Mouse (Mus musculus): ENCODE measurements at regions not wholly inside any gene's neighbourhood (a gene's known extent, or its start where the extent isn't known, plus 50 kb on each side); places are given as distances from the start of the nearest gene placed in this dataset.

DNA sequence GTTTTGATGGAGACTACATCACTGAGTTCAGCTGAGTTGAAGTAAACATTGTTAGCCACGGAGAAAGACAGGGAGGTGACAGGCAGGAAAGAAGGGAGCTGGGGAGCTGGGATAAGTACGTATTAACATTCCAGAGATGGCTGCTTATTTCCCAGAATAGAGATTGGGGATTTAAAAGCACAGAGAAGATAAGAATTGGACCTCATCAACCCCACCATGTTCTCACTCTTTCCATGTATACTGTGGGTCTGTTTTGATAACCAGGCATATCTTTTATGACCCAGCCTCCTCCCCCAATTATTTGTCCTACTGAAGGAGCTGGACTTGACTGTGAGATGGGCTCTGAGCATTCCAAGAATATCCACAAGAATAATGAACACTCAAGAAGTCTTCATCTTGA lies 61.4 kb upstream of the Cd28 start:
- no peaks in the 10 kb centered on the region for H3K27me3 ChIP-seq (ENCODE audit: control insufficient read depth, insufficient read depth, low read depth, low read length)
- H3K9ac ChIP-seq (ENCODE audit: low read depth, low read length), result no peak overlapping the region
- H3K9me3 ChIP-seq (replicated peaks; ENCODE audit: control insufficient read depth, low read length), result no peaks in the 10 kb centered on the region

DNA sequence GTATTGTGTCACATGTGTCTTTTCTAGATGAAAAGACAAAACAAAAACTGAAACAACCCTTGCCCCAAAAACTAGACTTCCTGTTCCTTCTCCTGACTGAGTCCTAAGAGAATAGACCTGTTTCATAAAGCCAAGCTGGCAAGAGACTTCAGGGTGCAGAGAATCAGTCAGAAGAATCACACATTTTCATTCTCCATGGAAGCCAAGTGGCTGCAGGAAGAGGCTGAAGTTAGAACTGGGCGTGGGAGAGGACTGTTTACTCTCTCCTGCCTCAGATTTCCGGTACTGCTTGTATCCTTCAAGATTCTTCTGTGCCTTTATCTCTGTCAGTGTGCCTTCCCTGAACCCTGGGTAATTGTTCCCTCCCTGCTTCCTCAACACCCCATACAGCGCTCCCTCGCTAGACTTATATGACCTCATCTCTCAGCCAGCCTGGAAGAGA lies 64.0 kb upstream of the Cd28 start:
- Histone ChIP-seq H3K9me3 (replicated peaks; ENCODE audit: control insufficient read depth, low read length) (no peaks in the 10 kb centered on the region), H3K4me1 (ENCODE audit: control insufficient read depth, low read depth, low read length) (peaks cover 3% of the 10 kb centered on the region), H3K27me3 (ENCODE audit: control insufficient read depth, insufficient read depth, low read depth, low read length) (no peaks in the 10 kb centered on the region), H3K27ac (ENCODE audit: low read length) (0 out of 2 replicates have a peak overlapping the region, but pooled peaks have one; percentile 17), H3K4me2 (ENCODE audit: low read depth, low read length) (no peak overlapping the region), H3K4me3 (ENCODE audit: low read depth, low read length) (no peak overlapping the region), H3K36me3 (ENCODE audit: control insufficient read depth, insufficient read depth) (no peaks in the 10 kb centered on the region), H3K9ac (ENCODE audit: low read depth, low read length) (no peak overlapping the region)
- ATAC-seq (ENCODE audit: low read depth), result peak; percentile 47; the same call in 1 of the 2 replicates
- 32% methylated on average over 4 of the region's 4 CpGs for WGBS (ENCODE audit: insufficient replicate concordance)

More for the DNA sequence above, 61.4 kb upstream of the Cd28 start:
- Histone ChIP-seq H3K4me3 (ENCODE audit: low read depth, low read length) (no peak overlapping the region), H3K36me3 (ENCODE audit: control insufficient read depth, insufficient read depth) (no peaks in the 10 kb centered on the region), H3K4me1 (ENCODE audit: control insufficient read depth, low read depth, low read length) (peaks cover 13% of the 10 kb centered on the region), H3K27ac (ENCODE audit: low read length) (no peak overlapping the region), H3K4me2 (ENCODE audit: low read depth, low read length) (no peak overlapping the region)
- WGBS (ENCODE audit: insufficient replicate concordance), result 37% methylated on average over 2 of the region's 2 CpGs
- no peak for ATAC-seq (ENCODE audit: low read depth)

DNA sequence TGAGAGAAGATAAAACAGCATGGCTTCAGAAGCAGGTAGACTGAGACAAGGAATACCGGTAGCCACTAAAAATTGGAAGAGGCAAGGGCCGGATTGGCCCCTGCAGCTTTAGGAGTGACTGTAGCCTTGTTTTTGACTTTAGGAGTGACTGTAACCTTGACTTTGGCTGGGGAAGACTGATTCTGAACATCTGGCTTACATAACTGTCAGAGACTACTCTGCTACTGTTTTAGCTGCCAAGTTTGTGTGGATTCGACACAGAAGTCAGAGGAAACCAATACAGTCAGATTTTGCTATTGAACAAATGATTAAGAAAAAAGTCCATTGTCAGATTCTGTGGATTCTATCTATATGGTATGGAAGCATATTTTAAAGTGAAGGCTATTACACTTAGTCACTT lies 66.4 kb upstream of the Cd28 start:
- ATAC-seq (ENCODE audit: low read depth), result no peak
- Histone ChIP-seq H3K27ac (ENCODE audit: low read length) (no peak overlapping the region), H3K9ac (ENCODE audit: low read depth, low read length) (no peak overlapping the region), H3K4me2 (ENCODE audit: low read depth, low read length) (no peak overlapping the region), H3K4me3 (ENCODE audit: low read depth, low read length) (no peak overlapping the region), H3K9me3 (replicated peaks; ENCODE audit: control insufficient read depth, low read length) (no peaks in the 10 kb centered on the region), H3K36me3 (ENCODE audit: control insufficient read depth, insufficient read depth) (no peaks in the 10 kb centered on the region), H3K27me3 (ENCODE audit: control insufficient read depth, insufficient read depth, low read depth, low read length) (no peaks in the 10 kb centered on the region), H3K4me1 (ENCODE audit: control insufficient read depth, low read depth, low read length) (no peaks in the 10 kb centered on the region)
- WGBS (ENCODE audit: insufficient replicate concordance), result 62% methylated on average over 3 of the region's 3 CpGs

DNA sequence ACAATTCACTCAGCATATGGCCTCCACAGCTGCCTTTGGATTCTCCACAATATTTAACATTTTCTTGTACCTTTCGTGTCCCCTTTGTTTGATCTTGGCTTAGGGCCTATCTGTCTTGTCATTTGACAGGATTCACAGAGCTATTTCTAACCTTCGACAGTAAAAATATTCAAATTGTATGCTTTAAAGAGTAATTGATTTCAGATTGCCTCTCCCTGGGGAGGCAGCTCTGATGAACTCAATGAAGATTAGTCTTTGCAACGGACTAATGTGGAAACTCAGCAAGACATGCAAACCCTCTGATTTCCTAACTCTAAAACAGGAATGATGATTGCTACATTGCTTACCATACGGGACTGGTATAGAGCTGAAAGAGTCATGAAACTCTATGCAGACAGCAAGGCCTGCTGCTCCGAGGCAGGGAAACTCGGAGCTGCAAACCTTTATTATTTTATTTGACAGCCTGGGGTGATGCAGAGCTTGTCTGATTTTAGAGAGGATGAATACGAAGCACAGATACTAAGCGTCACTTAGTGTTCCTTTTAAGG lies 67.2 kb upstream of the Cd28 start:
- no peaks in the 10 kb centered on the region for H3K27me3 ChIP-seq (ENCODE audit: control insufficient read depth, insufficient read depth, low read depth, low read length)
- no peaks in the 10 kb centered on the region for H3K4me1 ChIP-seq (ENCODE audit: control insufficient read depth, low read depth, low read length)
- no peaks in the 10 kb centered on the region for H3K36me3 ChIP-seq (ENCODE audit: control insufficient read depth, insufficient read depth)
- H3K4me2 ChIP-seq (ENCODE audit: low read depth, low read length), result no peak overlapping the region
- 57% methylated on average over 8 of the region's 8 CpGs for WGBS (ENCODE audit: insufficient replicate concordance)
- no peaks in the 10 kb centered on the region for H3K9me3 ChIP-seq (replicated peaks; ENCODE audit: control insufficient read depth, low read length)
- ATAC-seq (ENCODE audit: low read depth), result no peak
- no peak overlapping the region for H3K4me3 ChIP-seq (ENCODE audit: low read depth, low read length)
- H3K9ac ChIP-seq (ENCODE audit: low read depth, low read length), result no peak overlapping the region
- H3K27ac ChIP-seq (ENCODE audit: low read length), result no peak overlapping the region

DNA sequence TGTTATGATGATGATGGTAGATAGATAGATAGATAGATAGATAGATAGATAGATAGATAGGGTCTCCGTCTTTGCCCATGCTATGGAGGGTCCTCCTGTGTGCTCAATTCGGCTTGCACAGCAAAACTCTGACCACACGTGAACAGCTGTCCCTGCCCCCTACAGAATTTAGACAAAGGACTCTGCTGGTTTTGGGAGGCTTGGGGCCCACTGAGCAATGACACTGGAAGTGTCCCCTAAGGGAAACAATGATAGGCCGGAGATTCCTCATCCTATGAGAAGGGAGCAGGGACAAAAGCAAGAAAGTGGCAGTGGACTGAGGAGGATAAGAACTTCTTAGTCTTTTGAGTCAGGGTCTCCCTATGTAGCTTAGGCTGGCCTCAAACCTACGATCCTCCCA lies 69.8 kb upstream of the Cd28 start:
- Histone ChIP-seq H3K36me3 (ENCODE audit: control insufficient read depth, insufficient read depth) (no peaks in the 10 kb centered on the region), H3K27ac (ENCODE audit: low read length) (no peak overlapping the region), H3K9me3 (replicated peaks; ENCODE audit: control insufficient read depth, low read length) (no peaks in the 10 kb centered on the region), H3K4me1 (ENCODE audit: control insufficient read depth, low read depth, low read length) (peaks cover 2% of the 10 kb centered on the region), H3K4me3 (ENCODE audit: low read depth, low read length) (no peak overlapping the region), H3K4me2 (ENCODE audit: low read depth, low read length) (no peak overlapping the region), H3K27me3 (ENCODE audit: control insufficient read depth, insufficient read depth, low read depth, low read length) (no peaks in the 10 kb centered on the region), H3K9ac (ENCODE audit: low read depth, low read length) (no peak overlapping the region)
- WGBS (ENCODE audit: insufficient replicate concordance), result 59% methylated on average over 5 of the region's 5 CpGs
- ATAC-seq (ENCODE audit: low read depth), result no peak

DNA sequence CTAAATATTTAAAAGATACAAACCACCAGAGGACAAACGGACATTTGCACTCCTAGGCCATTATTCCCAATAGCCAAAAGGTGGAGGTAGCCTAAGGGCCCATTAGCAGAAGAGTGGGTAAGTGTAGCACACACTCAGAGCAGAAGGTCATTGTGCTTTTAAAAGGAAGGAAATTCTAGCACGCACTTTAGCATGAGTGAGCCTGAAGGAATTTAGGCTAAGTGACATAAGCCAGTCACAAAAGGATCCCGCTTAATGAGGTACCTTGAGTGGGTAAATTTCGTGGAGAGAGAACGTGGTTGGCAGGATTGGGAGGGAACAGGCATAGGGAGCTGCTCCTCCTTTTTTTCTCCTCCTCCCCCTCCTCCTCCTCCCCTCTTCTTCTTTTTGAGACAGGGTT lies 70.4 kb upstream of the Cd28 start:
- Histone ChIP-seq H3K4me3 (ENCODE audit: low read depth, low read length) (no peak overlapping the region), H3K9me3 (replicated peaks; ENCODE audit: control insufficient read depth, low read length) (no peaks in the 10 kb centered on the region), H3K27me3 (ENCODE audit: control insufficient read depth, insufficient read depth, low read depth, low read length) (no peaks in the 10 kb centered on the region), H3K4me2 (ENCODE audit: low read depth, low read length) (no peak overlapping the region), H3K4me1 (ENCODE audit: control insufficient read depth, low read depth, low read length) (peaks cover 2% of the 10 kb centered on the region), H3K36me3 (ENCODE audit: control insufficient read depth, insufficient read depth) (no peaks in the 10 kb centered on the region), H3K27ac (ENCODE audit: low read length) (no peak overlapping the region), H3K9ac (ENCODE audit: low read depth, low read length) (no peak overlapping the region)
- ATAC-seq (ENCODE audit: low read depth), result no peak
- WGBS (ENCODE audit: insufficient replicate concordance), result 46% methylated on average over 5 of the region's 5 CpGs

DNA sequence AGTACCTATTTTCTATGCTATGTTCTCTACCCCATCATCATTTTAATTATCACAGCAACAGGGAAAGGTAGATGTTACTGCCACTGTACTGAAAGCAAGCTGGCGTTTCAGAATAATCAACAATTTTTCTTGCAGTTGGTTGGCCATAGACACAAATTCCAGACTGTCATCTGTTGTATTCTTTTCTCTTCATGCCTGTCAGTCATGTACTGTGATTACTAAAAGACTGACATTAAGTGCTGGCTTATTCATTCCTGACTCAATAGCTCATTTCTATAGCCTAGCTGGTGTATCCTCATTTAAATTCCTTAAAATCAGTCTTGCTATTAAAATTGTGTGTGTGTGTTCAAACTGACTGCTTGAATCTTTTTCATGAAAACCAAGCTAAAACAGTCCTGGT lies 71.4 kb upstream of the Cd28 start:
- no peak overlapping the region for H3K9ac ChIP-seq (ENCODE audit: low read depth, low read length)
- H3K4me2 ChIP-seq (ENCODE audit: low read depth, low read length), result no peak overlapping the region
- no peak for ATAC-seq (ENCODE audit: low read depth)
- no peak overlapping the region for H3K27ac ChIP-seq (ENCODE audit: low read length)
- H3K36me3 ChIP-seq (ENCODE audit: control insufficient read depth, insufficient read depth), result no peaks in the 10 kb centered on the region
- no peaks in the 10 kb centered on the region for H3K9me3 ChIP-seq (replicated peaks; ENCODE audit: control insufficient read depth, low read length)
- no peaks in the 10 kb centered on the region for H3K27me3 ChIP-seq (ENCODE audit: control insufficient read depth, insufficient read depth, low read depth, low read length)
- 39% methylated on average over 1 of the region's 1 CpGs for WGBS (ENCODE audit: insufficient replicate concordance)
- no peak overlapping the region for H3K4me3 ChIP-seq (ENCODE audit: low read depth, low read length)
- H3K4me1 ChIP-seq (ENCODE audit: control insufficient read depth, low read depth, low read length), result peaks cover 2% of the 10 kb centered on the region

DNA sequence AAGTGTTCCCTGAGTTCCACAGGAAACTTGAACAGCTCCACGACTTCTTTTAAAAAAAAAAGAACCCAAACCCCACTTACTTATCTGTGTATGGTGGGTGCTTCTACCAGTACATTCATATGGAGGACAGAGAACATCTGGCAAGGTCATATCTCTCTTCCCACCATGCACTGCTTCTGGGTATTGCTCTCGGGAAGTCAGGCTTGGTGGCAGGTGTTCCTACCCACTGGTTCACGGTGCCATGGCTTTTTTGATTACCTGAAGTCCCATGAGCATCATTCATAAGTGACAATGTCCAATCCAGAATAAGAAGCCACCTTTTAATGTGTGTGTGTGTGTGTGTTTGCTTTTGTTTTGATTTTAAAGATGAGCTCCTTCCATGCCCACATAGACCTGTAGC lies 73.8 kb upstream of the Cd28 start:
- WGBS (ENCODE audit: insufficient replicate concordance), result 26% methylated on average over 3 of the region's 3 CpGs
- no peak overlapping the region for H3K27ac ChIP-seq (ENCODE audit: low read length)
- H3K4me1 ChIP-seq (ENCODE audit: control insufficient read depth, low read depth, low read length), result peaks cover 2% of the 10 kb centered on the region
- H3K9me3 ChIP-seq (replicated peaks; ENCODE audit: control insufficient read depth, low read length), result no peaks in the 10 kb centered on the region
- H3K4me3 ChIP-seq (ENCODE audit: low read depth, low read length), result no peak overlapping the region
- H3K27me3 ChIP-seq (ENCODE audit: control insufficient read depth, insufficient read depth, low read depth, low read length), result no peaks in the 10 kb centered on the region
- no peaks in the 10 kb centered on the region for H3K36me3 ChIP-seq (ENCODE audit: control insufficient read depth, insufficient read depth)
- no peak overlapping the region for H3K9ac ChIP-seq (ENCODE audit: low read depth, low read length)
- H3K4me2 ChIP-seq (ENCODE audit: low read depth, low read length), result no peak overlapping the region
- no peak for ATAC-seq (ENCODE audit: low read depth)

DNA sequence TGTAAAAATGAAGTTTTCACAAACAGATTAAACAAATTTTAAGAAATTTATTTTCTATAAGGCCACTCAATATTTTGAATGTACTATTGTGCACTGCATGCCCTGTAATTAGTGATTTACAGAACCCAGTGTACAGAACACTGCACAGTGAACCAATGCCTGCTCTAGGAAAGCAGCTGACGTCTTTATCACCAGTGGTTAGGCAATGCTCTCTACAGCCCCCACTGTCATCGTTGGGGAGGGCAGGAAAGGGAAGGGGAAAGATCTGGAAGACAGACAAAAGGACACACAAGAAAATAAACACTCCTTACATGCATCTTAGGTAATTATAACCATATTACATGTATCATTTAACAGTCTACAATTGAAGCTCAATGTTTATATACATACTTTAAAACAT lies 74.4 kb upstream of the Cd28 start:
- no peak overlapping the region for H3K9ac ChIP-seq (ENCODE audit: low read depth, low read length)
- H3K4me2 ChIP-seq (ENCODE audit: low read depth, low read length), result no peak overlapping the region
- no peaks in the 10 kb centered on the region for H3K9me3 ChIP-seq (replicated peaks; ENCODE audit: control insufficient read depth, low read length)
- no peaks in the 10 kb centered on the region for H3K27me3 ChIP-seq (ENCODE audit: control insufficient read depth, insufficient read depth, low read depth, low read length)
- 0 out of 2 replicates have a peak, but pooled peaks have one; percentile 30 for ATAC-seq (ENCODE audit: low read depth)
- no peak overlapping the region for H3K4me3 ChIP-seq (ENCODE audit: low read depth, low read length)
- WGBS (ENCODE audit: insufficient replicate concordance), result 9% methylated on average over 2 of the region's 2 CpGs
- peaks cover 2% of the 10 kb centered on the region for H3K4me1 ChIP-seq (ENCODE audit: control insufficient read depth, low read depth, low read length)
- no peak overlapping the region for H3K27ac ChIP-seq (ENCODE audit: low read length)
- H3K36me3 ChIP-seq (ENCODE audit: control insufficient read depth, insufficient read depth), result no peaks in the 10 kb centered on the region

All from liver, embryonic 16.5 days (tissue).